Mouse (Mus musculus): ENCODE measurements around the gene Cox6a1.

DNA sequence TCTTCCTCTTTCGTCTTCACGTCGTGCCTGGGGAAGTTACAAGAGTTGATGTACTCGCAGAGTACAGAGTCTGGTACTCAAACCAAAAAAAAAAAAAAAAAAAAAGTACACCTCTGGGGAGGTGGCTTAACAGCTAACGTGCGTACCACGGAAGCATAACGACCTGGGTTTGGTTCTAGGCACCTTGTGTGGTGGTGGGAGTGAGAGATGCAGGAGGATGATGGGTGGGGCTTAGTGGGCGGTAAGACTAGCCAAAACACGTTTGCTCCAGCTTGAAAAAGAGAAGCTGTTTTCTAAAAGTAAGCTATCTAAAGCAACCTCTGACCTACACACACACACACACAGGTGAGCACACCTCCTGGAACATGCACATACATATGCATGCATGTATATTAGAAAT, 46.1 kb upstream of the Cox6a1 start:
- no peak for TF ChIP-seq CTCF (IDR thresholded peaks at IDR 0.05; ENCODE audit: low read depth, low read length)
- no peak for TF ChIP-seq POLR2A (IDR thresholded peaks at IDR 0.05; ENCODE audit: insufficient read depth, low read length)

All from ES-Bruce4 (cell line).